Mouse (Mus musculus): ENCODE data around the gene Dusp7.

Dusp7 gene

DNA sequence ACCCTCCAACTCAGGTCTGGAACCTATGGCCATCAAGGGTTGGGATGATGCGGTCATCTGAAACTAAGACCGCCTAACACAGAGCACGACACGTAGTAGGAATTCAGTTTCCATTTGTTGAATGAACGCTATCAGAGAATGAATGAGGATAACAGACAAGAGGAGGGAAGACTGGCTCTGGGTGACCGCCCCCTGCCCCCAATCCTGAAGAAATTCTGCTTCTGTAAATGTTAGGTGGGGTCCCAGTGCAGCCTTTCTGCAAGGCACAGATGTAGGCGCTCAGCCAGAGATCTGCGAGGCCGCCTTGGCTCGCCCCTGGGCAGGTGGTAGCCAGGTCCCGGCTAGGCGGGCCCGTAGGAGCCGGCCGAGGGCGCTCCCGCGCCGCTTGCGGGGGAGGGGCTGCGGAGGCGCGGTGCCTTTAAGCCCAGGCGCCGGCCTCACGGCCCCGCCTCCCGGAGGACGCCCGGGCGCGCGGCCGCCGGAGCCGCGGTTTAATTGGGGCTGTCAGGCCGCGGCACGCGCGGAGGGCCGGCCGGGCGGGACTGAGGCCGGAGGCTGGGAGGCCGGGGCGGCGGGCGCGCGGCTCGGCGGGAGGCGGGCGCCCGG is at the start of gene Dusp7:
Dusp7 (plus strand) TSS at position 521 of the 606 bp plus-strand sequence.
- DNase-seq (ENCODE audit: low read depth, low spot score) = peak; percentile 85

DNA sequence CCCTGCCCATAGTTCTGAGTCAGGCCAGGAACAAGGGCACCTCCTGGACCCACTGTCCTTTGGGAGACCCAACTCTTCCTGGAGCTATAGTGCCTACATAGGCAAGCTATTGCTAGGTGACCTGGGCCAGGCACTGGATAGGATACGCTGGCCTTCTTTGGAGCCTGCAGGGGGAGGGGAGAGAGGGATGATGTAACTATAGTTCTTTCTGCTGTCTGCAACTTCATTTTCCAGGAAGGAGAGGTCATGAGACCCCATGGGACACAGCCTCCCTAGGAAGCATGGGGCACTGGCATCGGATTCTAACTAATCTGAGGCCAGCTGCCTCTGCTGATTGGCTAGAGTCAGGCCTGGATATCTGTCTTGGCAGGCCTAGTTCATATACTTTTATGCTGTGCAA is 49.3 kb upstream of the Dusp7 start:
- no peak for DNase-seq (ENCODE audit: low read depth, low spot score)

DNA sequence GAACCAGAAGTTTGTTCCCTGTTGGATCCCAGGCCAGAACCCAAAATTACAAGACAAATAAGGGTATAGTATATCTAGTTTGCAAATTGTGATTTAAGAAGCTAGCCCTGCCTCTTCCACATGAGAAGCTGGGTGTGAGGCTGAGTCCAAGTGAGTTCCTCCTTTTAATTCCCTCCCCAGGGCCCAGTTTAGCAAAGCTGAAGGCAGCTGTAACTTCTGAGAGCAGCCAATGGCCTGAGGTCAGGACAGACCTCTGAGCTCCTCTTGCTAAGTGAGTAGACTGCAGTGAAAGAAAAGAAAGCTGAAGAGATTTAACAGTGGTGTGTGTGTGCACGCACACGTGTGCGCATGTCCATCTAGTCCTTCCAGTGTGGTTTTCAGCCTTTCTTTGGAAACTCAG is 45.9 kb upstream of the Dusp7 start:
- DNase-seq (ENCODE audit: low read depth, low spot score) = no peak

DNA sequence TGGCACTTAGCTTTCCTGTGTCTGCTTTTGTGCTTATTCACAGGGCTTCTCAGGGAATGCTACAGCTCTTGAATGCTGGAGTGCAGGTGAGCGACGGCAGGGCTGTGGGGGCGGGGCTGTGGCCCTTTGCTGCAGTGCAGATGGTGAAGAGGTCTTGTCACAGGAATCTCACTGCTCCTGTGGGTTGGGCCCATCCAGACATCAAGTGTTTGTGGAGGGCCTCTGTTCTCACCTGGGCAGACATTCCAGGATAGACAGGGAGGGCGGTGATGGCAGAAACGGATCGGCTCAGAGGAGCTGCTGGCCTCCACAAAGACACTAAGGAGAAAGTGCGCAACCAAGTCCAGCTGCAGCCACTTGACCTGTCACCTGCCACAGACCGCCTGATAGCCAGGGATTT is 42.2 kb upstream of the Dusp7 start:
- DNase-seq (ENCODE audit: low read depth, low spot score) = no peak

DNA sequence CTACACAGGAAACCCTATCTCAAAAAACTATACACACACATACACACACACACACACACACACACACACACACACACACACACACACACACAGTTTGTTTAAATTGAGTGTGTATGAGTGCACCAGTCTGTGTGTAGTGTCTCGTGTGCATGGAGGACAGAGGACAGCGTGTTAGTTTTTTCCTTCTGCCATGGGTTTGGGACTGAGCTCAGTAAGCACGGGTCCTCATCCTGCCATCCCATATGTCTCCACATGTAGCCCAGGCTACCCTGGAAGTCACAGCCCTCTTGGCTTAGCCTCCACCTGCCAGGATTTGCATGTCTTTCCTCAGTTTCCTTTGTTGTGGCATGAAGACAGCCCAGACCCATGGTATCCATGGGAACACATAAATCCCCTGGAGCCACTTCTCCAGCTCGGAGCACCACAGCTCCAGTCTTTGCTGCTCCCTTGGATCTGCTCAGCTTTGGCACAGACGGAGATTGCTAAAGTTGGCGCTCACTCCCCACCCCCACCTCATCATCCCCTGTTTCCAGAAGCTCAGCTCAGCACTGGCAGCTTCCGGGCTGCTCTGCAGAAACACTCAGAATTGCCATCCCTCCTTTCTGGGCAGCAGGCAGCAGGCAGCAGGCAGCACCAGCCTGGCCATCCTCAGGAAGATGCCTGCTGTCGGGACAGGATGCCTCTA is 41.2 kb upstream of the Dusp7 start:
- DNase-seq (ENCODE audit: low read depth, low spot score) = no peak

DNA sequence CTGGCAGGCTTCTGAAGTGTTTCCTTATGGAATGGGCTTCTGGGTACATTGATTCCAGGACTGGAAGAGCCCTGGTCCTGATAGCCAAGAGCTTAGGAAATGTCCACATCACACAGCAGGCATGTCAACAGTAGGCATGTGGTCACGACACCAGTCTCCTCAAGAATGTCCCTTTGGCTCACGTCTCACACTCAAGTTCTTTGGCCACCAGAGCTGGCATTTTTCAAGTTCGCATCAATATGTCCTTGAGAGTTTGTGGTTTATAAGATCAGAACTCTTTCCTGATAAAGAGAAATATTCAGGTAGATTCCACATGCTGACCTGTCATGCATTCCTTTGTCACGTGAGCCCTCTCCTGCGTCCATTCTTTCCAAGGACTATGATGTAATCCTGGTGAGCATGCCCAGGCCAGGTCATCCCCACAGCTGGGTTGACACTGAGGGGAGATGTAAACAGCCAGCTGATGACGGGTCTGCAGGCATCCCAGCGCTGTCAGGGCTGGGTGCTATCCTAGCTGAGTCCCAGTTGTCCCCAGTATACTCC is 40.3 kb upstream of the Dusp7 start:
- no peak for DNase-seq (ENCODE audit: low read depth, low spot score)

DNA sequence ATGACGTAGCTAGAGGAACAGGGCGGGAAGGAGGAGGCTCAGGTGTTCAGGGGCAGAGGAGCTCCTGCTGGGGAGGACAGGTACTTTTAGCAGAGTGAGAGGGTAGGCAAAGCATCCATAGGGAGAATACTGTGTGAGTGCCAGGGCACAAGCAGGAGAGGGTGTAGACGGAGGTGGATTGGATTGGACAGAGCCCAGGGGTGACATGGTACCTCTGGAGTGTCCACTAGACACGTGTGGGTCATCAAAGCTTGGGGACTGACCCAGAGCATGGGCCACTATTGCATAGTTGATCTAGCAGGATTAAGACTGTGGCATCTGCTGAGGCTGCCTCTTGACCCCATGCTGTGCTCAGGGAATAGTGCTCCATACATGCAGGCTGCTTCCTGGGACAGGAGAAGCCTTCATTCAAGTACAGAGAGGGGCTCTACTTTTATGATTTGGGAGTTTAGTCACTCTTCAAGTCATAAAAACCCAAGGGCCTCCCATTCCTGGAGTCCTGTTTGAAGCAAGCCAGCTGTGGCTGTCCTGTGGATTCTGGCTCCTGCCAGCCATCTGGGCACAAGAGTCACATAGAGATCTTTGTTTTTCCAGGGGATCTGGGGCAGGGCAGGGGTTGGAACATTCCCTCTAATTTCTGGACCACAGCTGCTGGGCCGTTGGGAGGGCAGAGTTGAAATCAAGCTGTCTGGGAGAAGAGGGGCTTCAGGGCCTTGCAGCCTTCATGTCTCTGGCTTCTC is 39.5 kb upstream of the Dusp7 start:
- DNase-seq (ENCODE audit: low read depth, low spot score) = no peak

DNA sequence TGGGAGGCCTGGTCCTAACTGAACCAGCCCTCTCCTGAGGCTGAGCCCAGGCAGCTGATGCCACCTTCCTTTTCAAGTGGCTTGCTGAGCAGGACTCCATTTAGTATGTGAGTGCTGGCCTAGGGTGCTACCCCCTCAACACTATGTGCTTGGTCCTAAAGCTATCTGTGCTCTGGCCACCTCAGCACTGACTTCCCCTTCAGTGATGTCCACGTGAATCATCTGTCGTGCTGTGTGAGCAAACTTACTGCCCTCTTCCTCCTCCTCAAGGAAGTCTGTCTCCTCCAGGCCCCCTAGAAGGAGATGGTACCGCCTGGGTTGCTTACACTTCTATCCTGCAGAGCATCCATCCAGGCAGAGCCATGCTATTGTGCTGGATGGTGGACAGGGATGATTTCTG is 35.7 kb upstream of the Dusp7 start:
- DNase-seq (ENCODE audit: low read depth, low spot score) = no peak

DNA sequence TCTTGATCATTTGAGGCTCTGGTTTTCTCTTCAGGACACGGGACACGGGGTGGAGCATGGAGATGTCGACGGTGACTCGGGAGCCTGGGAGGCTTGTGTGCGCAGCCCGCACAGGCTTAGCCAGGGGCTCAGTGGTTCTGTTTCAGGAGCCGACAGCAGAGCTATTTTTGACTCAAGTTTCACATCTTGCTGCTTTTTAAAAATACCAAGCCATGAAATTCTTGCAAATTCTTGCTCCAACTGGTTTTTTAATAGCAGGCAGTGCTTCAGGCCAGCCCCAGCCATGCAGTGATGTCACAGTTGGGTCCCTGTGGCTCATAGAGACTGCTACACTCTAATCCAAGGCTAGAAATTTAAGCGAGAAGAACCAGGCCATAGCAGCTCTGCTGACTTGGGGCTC is 30.8 kb upstream of the Dusp7 start:
- DNase-seq (ENCODE audit: low read depth, low spot score) = no peak

DNA sequence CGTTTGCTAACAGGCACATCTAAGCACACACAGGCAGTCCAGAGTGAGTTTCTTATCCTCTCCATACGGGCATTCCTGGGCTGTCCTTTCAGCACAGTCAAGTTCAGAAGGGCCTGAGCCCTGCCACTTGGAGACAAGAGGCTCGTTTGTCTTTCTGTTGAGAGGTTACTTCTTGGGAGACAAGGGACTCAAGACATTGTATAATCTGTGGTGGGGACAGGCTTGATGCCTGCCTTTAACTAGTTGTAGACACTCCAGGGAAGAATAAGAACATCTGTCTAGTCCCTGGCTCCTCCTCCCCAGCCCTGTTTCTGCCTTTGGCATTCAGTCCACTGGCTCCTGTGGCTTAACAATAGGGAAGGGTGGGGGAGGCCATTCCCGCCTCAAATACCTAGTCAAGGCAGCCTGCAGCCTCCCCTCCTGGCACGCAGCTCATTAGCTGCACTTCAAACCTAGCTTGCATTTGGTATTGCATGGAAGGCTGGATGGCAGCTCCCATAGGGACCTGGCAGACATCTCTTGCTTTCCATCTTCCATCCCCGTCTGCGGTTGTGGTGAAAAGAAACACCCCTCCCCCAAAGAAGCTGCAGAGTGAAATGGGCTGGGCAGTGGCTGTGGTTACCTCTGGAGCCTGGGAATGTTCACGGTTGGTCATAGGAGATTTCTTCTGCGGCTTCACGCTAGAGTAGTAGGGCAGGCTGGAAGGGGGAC is 29.8 kb upstream of the Dusp7 start:
- no peak for DNase-seq (ENCODE audit: low read depth, low spot score)

DNA sequence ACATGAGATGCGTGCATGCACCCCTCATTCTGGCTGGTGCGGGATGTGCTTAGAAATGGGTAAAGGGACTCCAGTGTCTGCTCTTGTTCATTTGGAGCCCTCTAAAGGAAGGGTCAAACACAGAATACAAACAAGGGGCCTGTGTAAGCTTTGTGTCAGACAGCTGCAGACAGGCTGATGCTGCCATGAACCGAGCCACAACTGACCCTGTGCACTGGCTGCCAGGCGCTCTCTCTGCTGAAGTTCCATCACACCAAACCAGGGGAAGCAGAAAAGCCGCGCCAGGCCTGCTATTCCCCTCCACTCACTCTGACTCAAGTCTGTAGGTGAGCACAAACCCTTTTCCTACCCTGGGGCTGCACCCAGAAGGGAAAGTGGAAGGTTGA is 29.3 kb upstream of the Dusp7 start:
- no peak for DNase-seq (ENCODE audit: low read depth, low spot score)

DNA sequence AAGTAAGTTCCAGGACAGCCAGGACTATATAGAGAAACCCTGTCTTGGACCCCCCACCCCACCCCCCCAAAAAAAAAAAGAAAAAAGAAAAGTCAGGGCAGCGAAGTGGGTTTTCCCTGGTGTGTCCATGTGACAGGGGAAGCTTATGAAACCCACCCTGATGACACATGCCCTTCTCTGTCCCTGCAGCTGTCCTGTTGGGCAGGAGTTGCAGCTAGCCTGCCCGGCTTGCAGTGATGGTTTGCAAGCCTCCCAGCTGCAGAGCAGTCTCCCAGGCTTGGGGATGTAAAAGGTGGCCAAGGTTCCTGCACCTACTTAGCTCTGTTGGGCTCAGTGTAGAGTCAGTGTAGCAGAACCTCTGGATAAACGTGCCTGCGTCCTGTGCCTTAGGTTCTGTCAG is 28.7 kb upstream of the Dusp7 start:
- DNase-seq (ENCODE audit: low read depth, low spot score) = no peak

DNA sequence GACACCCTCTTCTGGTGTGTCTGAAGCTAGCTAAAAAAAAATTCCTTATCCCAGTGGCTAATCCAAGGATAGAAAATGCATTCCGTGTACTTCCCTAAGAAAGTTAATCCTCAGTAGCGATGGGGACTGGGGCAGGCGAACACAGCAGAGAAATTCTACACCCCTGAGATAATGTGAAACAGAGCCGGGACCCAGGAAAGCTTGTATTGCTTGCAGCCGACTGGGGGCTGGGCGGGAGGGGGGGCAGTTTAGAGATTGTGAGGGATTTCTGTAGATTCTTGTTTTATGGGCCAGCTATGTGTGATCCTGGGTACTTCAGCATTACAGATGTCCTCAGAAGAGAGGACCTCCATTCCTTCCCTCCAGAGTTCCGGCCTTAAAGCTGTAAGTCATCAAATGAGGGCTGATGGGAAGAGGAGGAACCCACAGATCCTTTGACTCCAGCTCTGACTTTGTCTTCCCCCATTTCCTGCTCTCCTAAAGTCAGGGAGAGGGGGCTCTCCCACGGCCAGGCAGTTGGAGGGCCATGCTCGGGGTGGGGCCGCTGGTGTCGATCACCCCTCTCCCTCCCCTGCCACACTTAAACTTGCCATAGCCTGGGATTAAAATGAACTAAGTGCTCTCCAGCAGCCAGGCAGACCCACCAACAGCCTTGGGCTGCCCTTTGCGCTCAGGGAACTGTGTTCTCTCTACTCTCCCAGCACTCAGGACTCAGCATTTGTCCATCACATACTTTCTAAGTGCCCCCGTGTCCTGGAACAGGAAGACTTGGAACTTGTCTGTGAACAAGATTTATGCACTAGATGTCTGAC is 27.7 kb upstream of the Dusp7 start:
- no peak for DNase-seq (ENCODE audit: low read depth, low spot score)

DNA sequence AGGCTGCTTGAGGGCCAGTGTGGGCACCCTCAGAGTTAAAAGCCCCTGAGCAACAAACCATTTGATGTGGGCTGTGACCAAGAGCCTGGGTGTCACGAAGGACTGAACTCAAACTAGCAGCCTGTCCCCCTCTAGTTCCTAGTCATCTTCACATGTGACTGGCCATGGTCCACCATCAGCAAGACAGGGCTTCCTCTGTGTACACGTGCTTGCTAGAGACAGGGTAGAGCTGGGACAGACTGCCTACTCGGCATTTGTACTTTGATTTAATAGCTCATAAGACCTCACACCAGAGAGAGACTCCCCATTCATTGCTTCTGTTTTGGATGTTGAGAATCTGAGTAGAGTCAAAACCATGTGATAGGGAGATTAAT is 27.1 kb upstream of the Dusp7 start:
- DNase-seq (ENCODE audit: low read depth, low spot score) = no peak

DNA sequence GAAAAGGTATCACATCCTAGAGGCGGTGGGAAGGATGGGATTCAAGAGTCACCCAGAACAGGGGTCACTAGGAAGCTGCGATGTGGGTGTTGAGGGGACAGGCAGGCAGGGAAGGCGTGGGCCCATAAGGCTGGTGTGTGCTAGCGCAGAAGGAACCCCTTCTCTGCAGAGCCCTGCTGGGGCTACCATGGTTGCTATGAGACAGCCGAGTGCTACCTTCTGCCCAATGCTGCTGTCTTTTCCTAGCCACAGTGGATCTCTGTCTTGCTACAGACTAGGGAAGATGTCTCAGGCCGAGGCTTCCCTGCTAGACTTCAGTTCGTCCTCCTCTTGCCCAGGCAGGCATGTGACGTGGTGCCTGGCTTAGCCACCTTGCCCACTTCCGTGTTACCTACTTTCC is 25.9 kb upstream of the Dusp7 start:
- DNase-seq (ENCODE audit: low read depth, low spot score) = no peak

DNA sequence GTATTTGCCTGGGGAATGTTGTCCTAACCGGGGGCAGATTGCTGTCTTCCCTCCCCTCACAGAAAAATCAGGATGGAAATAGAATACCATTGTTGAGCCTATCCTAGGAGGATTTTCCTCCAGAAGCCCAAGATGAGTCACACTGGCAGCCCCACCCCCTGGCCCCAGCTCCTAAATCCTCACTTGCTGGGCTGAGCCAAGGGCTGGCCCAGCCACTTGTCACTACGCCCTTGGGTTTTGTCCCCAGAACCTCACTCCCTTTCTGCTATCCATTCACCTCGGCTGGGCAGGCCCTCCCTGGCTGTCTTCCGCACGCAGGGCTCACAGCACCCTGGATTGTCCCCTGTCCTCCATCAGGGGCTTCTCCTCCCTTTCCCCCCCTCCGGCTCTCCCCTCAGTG is 23.3 kb upstream of the Dusp7 start:
- no peak for DNase-seq (ENCODE audit: low read depth, low spot score)

DNA sequence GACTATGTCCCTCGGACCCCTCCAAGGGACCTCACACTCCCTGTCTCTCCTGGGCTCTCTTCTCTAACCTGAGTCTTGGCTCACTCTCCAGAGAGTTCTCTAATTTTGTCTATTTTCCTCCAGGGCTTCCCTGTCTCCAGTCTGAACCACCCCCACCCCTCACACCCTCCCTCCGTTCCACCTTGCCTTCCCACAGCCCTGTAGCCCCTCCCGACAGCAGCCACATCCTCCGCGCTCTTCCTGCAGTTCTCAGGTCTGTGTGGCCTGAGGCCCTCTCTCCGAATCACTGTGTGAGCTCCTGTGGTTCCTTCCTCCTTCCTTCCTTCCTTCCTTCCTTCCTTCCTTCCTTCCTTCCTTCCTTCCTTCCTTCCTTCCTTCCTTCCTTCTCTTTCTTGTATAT is 22.8 kb upstream of the Dusp7 start:
- DNase-seq (ENCODE audit: low read depth, low spot score) = no peak

DNA sequence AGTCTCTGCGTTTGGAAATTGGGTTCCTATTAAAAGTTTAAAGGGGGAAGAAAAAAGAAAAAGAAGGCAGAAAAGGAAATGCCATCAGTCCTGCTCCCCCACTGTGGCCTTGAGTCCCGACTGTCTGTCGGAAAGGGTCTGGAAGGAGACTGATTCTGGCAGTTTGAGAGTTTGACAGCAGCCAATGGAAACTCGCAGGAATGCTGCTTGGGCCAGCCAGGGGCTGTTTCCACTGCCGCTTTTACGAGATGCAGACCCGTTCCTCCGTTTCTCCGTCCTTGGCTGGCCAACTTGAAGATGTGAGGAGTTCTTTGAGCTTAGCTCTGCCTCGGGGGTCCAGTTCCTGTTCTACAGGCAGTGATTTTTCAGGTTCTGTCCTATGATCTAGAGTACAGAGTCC is 20.2 kb upstream of the Dusp7 start:
- no peak for DNase-seq (ENCODE audit: low read depth, low spot score)

DNA sequence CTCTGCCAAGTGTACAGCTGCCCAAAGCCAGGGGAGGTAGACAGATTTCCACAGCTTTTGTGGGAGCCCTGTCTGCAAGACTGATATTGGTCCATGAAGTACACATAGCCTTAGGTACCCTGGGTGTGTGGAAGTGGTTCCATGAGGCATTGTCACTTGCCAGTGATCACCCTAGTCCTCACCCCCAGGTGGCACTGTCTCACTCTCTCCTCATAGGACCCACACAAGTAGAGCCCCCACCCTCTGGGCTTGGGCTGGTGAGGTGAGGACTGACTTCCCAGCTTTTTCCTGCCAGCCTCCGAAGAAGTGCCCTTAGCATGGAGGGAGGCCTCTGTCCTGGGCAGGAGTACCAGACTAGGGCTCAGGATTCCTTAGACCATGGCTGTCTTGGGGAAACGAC is 19.4 kb upstream of the Dusp7 start:
- peak; percentile 54 for DNase-seq (ENCODE audit: low read depth, low spot score)

DNA sequence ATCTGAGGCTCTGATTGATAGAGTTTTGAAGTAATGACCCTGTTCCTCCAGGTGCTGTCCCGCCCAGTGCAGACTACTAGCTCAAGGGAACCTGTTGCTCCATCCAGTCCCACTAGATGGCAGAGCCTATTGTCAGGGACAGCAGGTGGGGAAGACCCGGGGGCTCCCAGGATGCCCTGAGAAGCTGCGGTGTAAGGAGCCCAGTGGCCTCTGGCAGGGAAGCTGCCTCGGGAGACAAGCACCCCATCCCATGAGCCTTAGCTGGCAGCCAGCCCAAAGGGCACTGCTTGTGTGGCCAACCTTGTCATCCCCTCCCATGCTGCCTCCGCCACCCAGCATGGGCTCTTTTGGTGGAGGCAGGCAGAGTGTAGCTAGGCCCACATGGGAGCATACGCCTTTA is 17.3 kb upstream of the Dusp7 start:
- DNase-seq (ENCODE audit: low read depth, low spot score) = no peak

DNA sequence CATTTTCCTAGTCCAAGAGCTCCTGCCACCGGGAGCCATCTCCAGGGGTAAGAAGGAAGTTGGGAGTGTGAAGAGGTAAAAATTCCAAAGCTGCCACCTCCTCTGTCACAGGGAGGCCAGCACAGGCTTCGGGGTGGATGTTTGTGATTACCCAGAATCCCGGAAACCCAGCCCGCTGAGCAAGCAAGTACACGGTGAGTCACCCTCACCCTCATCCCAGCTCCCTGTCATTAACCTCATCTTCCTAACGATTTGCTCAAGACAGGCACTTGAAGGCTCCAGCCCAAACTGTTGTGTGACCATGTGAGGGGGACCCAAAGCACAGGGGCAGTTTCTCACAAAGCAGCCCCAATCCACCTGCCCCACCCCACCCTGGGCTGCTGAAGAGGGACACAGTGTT is 14.7 kb upstream of the Dusp7 start:
- no peak for DNase-seq (ENCODE audit: low read depth, low spot score)
